Mouse (Mus musculus) limb, embryonic 15.5 days (tissue): Measurements from ENCODE around the gene Arl5c. TPM values are rescaled to one million over a fixed set of nuclear protein-coding genes. Genes with fewer than 3 reads are reported as not detected.

Experiments
- ATAC-seq: fragments of 200-750 bp; cut with Nextera tagmentation; 2 replicates; pipeline ENCODE4 v1.8.0; 2017; ENCODE audit warnings: low read depth, moderate TSS enrichment; ENCODE audit not compliant: insufficient number of reproducible peaks, low FRiP score, low TSS enrichment
- H3K27ac ChIP-seq: fragments of 300-500 bp; sonication (generic); 2 replicates; pipeline ENCODE4 v1.5.1; 2015; ENCODE audit warnings: moderate library complexity, mild to moderate bottlenecking, inconsistent platforms
- H3K27me3 ChIP-seq: fragments of 300-500 bp; sonication (generic); 2 replicates; pipeline ENCODE4 v1.6.1; 2015; ENCODE audit warnings: inconsistent platforms
- H3K36me3 ChIP-seq: fragments of 300-500 bp; sonication (generic); 2 replicates; pipeline ENCODE4 v1.6.1; 2015; ENCODE audit warnings: inconsistent platforms
- H3K4me1 ChIP-seq: fragments of 300-500 bp; sonication (generic); 2 replicates; pipeline ENCODE4 v1.6.1; 2015; ENCODE audit warnings: inconsistent platforms
- H3K4me2 ChIP-seq: fragments of 300-500 bp; sonication (generic); 2 replicates; pipeline ENCODE4 v1.6.1; 2015; ENCODE audit warnings: mild to moderate bottlenecking, inconsistent platforms
- H3K4me3 ChIP-seq: fragments of 300-500 bp; sonication (generic); 2 replicates; pipeline ENCODE4 v1.5.1; 2015; ENCODE audit warnings: mild to moderate bottlenecking, inconsistent platforms
- H3K9ac ChIP-seq: fragments of 300-500 bp; sonication (generic); 2 replicates; pipeline ENCODE4 v1.6.1; 2015; ENCODE audit warnings: inconsistent platforms
- H3K9me3 ChIP-seq: fragments of 300-500 bp; sonication (generic); 2 replicates; pipeline ENCODE4 v1.6.1; 2016; ENCODE audit warnings: inconsistent platforms
- WGBS: fragments of 180-500 bp; shearing (Covaris S2); methylation state at CpG from one replicate; pipeline ENCODE4 v1.1.7; 2015; 5-methylcytosine and 5-hydroxymethylcytosine counted together
- polyA plus RNA-seq: library from polyadenylated mRNA; unstranded; fragments of >200 nt; fragmentation: Nextera tagmentation; extraction: Ambion mirVana; gene quantifications from 2 replicates; pipeline ENCODE4 v1.2.1, GENCODE M21; 2015

Arl5c gene
- polyA plus RNA-seq, 1 experiment from 2014 or later: 16.4 TPM

- no peak for ATAC-seq
- 57% methylated on average over 6 of the region's 6 CpGs for WGBS
Observed at GRCm38 (mm10) chr11:98001986-98002385, 6.0 kb upstream of the Arl5c start.

GRCm38 (mm10) chr11:98001351-98001824 lies 5.4 kb upstream of the Arl5c start:
- Histone ChIP-seq H3K36me3 (peaks cover 24% of the 10 kb centered on the region), H3K4me3 (no peak overlapping the region), H3K9me3 (no peaks in the 10 kb centered on the region), H3K9ac (no peak overlapping the region), H3K27ac (no peak overlapping the region), H3K27me3 (peaks cover 9% of the 10 kb centered on the region), H3K4me2 (no peak overlapping the region), H3K4me1 (peaks cover 46% of the 10 kb centered on the region)
- WGBS: 29% methylated on average over 11 of the region's 11 CpGs
- no peak for ATAC-seq

More at GRCm38 (mm10) chr11:98001986-98002385, 6.0 kb upstream of the Arl5c start:
- Histone ChIP-seq H3K4me1 (peaks cover 46% of the 10 kb centered on the region), H3K4me2 (no peak overlapping the region), H3K9ac (no peak overlapping the region), H3K27me3 (peaks cover 9% of the 10 kb centered on the region), H3K36me3 (peaks cover 26% of the 10 kb centered on the region), H3K9me3 (no peaks in the 10 kb centered on the region), H3K27ac (no peak overlapping the region), H3K4me3 (no peak overlapping the region)

GRCm38 (mm10) chr11:98000378-98001140 lies 4.6 kb upstream of the Arl5c start:
- peaks cover 50% of the 10 kb centered on the region for H3K4me1 ChIP-seq
- H3K4me3 ChIP-seq: no peak overlapping the region
- H3K27ac ChIP-seq: no peak overlapping the region
- H3K9me3 ChIP-seq: no peaks in the 10 kb centered on the region
- H3K27me3 ChIP-seq: peaks cover 9% of the 10 kb centered on the region
- H3K9ac ChIP-seq: no peak overlapping the region
- H3K4me2 ChIP-seq: no peak overlapping the region
- 19% methylated on average over 7 of the region's 7 CpGs for WGBS
- H3K36me3 ChIP-seq: peaks cover 23% of the 10 kb centered on the region
- no peak for ATAC-seq

- Histone ChIP-seq H3K9ac (no peak overlapping the region), H3K4me1 (peaks cover 55% of the 10 kb centered on the region), H3K4me2 (no peak overlapping the region), H3K27ac (no peak overlapping the region), H3K9me3 (no peaks in the 10 kb centered on the region), H3K36me3 (peaks cover 14% of the 10 kb centered on the region), H3K27me3 (peaks cover 10% of the 10 kb centered on the region), H3K4me3 (no peak overlapping the region)
- WGBS: 56% methylated on average over 5 of the region's 5 CpGs
- ATAC-seq: no peak
Observed at GRCm38 (mm10) chr11:97999748-98000147, 3.8 kb upstream of the Arl5c start.

- no peak overlapping the region for H3K9ac ChIP-seq
- no peak overlapping the region for H3K4me3 ChIP-seq
- H3K9me3 ChIP-seq: no peaks in the 10 kb centered on the region
- WGBS: 56% methylated on average over 7 of the region's 7 CpGs
- no peak overlapping the region for H3K4me2 ChIP-seq
- ATAC-seq: no peak
- peaks cover 8% of the 10 kb centered on the region for H3K36me3 ChIP-seq
- no peak overlapping the region for H3K27ac ChIP-seq
- H3K27me3 ChIP-seq: peaks cover 12% of the 10 kb centered on the region
- H3K4me1 ChIP-seq: peaks cover 57% of the 10 kb centered on the region
Observed at GRCm38 (mm10) chr11:97998898-97999608, 3.1 kb upstream of the Arl5c start.

- Histone ChIP-seq H3K4me2 (no peak overlapping the region), H3K27me3 (peaks cover 12% of the 10 kb centered on the region)
Observed at GRCm38 (mm10) chr11:97998074-97998793, 2.3 kb upstream of the Arl5c start.

GRCm38 (mm10) chr11:97997387-97997960 lies 1.5 kb upstream of the Arl5c start:
- 71% methylated on average over 8 of the region's 8 CpGs for WGBS
- Histone ChIP-seq H3K36me3 (no peaks in the 10 kb centered on the region), H3K4me2 (no peak overlapping the region), H3K9me3 (no peaks in the 10 kb centered on the region), H3K4me1 (peaks cover 43% of the 10 kb centered on the region), H3K9ac (no peak overlapping the region), H3K27ac (no peak overlapping the region), H3K27me3 (peaks cover 12% of the 10 kb centered on the region), H3K4me3 (no peak overlapping the region)
- ATAC-seq: no peak

More at GRCm38 (mm10) chr11:97998074-97998793, 2.3 kb upstream of the Arl5c start:
- no peaks in the 10 kb centered on the region for H3K9me3 ChIP-seq
- no peak for ATAC-seq
- peaks cover 51% of the 10 kb centered on the region for H3K4me1 ChIP-seq
- no peak overlapping the region for H3K4me3 ChIP-seq
- no peak overlapping the region for H3K9ac ChIP-seq
- H3K36me3 ChIP-seq: peaks cover 5% of the 10 kb centered on the region; the same call in 1 of the 2 replicates
- no peak overlapping the region for H3K27ac ChIP-seq
- WGBS: 66% methylated on average over 11 of the region's 11 CpGs

GRCm38 (mm10) chr11:97996691-97997090 lies 710 bp upstream of the Arl5c start:
- Histone ChIP-seq H3K27ac (no peak overlapping the region), H3K4me1 (peaks cover 38% of the 10 kb centered on the region), H3K36me3 (no peaks in the 10 kb centered on the region), H3K9me3 (no peaks in the 10 kb centered on the region), H3K4me2 (no peak overlapping the region), H3K9ac (no peak overlapping the region), H3K4me3 (no peak overlapping the region), H3K27me3 (peaks cover 7% of the 10 kb centered on the region)
- ATAC-seq: no peak
- WGBS: 77% methylated on average over 1 of the region's 1 CpGs

GRCm38 (mm10) chr11:97994539-97995100 lies 1.4 kb downstream of the Arl5c start:
- no peak for ATAC-seq
- Histone ChIP-seq H3K4me1 (peaks cover 35% of the 10 kb centered on the region), H3K27me3 (peaks cover 3% of the 10 kb centered on the region; the same call in 1 of the 2 replicates), H3K9ac (no peak overlapping the region), H3K4me2 (peak overlapping the region; percentile 90), H3K36me3 (no peaks in the 10 kb centered on the region), H3K27ac (no peak overlapping the region), H3K4me3 (peak overlapping the region; percentile 50), H3K9me3 (no peaks in the 10 kb centered on the region)
- WGBS: 6% methylated on average over 13 of the region's 13 CpGs

- peak; percentile 88 for ATAC-seq
- Histone ChIP-seq H3K4me3 (peak overlapping the region; percentile 65), H3K36me3 (no peaks in the 10 kb centered on the region), H3K4me2 (peak overlapping the region; percentile 50), H3K9ac (peak overlapping the region; percentile 71), H3K4me1 (peaks cover 36% of the 10 kb centered on the region), H3K27me3 (peaks cover 27% of the 10 kb centered on the region), H3K9me3 (no peaks in the 10 kb centered on the region), H3K27ac (peak overlapping the region; percentile 90)
- WGBS: under 1% methylated on average over 26 of the region's 26 CpGs
Observed at GRCm38 (mm10) chr11:97988530-97989096, 7.4 kb downstream of the Arl5c start.
